Mouse (Mus musculus) testis, postnatal 14 days (tissue): Measurements from ENCODE around the gene Tmem120a.
A peak's percentile ranks its signal among the peaks of the same experiment; 100 is the strongest.

ENCODE experiments used
- DNase-seq: peaks from one replicate; pipeline ENCODE4 v3.0.0; 2021; ENCODE audit warnings: low spot score

The Tmem120a gene

DNA sequence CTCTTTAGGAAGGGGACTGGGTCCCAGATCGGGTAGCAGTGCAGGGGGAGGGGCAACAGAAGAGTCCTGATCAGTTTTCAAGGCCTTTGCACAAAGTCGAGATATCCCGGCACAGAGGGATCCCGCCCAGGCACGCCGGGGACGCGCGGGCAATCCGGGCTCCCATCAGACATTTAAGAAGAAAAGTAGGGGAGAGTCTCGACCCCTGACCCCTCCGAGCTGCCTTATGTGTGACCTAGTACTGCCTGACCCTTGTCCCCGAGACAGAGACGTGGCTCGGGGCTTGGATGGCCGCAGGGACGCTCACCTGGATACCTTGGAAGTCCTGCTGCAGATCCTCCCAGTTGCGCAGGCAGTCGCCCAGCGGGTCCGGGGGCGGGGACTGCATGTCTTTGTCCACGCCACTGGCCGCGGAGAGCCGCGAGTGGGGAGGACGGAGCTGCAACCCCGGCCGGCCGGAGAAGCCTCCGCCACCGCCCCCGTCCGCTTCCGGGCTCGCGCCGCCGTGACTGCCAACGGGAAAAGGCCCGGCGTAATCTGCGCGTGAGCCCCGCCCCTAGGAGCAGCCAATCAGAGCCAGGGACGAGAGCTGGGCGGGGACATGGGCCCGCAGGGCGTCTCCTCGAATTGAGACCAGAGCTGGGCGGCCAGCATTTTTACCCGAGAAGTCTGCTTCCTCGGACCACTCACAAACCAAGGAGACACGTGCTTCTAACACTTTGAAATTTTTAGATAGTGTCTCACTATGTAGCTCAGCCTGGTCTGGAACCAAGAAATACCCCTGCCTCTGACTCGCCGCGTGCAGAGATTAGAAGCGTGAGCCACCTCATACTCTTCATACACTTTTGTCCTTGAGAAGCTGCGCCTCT is at the start of gene Tmem120a:
Gene Tmem120a, minus strand, starts transcription at position 708 of the 869 bp plus-strand sequence.
- peak; percentile 91 for DNase-seq

DNA sequence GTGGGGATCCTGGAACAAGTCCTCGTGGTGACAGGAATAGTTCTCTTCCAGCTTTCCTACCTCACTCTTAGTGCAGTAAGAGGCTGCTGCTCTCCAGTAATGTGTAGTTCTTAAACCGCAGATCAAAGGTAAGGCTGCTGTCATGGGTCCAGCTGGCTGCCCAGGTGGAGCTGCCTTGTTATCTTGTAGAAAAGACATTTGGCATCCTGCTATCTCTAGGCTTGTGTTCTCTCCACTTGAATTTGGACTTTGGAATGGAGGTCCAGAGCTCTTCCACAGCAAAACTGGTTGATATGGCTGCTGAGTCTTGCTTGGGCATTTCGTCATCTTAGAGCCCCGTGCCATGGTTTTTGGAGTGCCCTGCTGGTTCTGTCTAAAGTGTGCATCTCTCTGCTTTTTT is 38.7 kb upstream of the Tmem120a start:
- DNase-seq = no peak

DNA sequence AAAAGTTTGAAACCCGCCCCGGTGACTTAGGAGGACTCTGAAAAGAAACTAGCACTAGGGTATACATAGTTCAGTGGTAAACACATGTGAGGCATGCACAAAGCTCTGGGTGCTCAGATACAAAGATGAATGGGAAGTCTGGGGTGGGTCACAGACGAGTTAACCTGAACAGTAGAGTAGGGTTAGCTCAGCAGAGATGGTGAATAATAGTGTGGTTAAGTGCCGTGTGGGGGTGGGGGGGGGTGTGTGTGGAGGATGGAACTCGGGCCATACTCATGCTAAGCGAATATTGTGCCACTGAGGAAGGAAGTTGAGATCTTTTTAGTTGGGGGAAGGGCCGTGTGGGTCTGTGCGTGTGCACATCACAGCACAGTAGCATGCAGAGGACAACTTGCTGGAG is 36.1 kb upstream of the Tmem120a start:
- no peak for DNase-seq

DNA sequence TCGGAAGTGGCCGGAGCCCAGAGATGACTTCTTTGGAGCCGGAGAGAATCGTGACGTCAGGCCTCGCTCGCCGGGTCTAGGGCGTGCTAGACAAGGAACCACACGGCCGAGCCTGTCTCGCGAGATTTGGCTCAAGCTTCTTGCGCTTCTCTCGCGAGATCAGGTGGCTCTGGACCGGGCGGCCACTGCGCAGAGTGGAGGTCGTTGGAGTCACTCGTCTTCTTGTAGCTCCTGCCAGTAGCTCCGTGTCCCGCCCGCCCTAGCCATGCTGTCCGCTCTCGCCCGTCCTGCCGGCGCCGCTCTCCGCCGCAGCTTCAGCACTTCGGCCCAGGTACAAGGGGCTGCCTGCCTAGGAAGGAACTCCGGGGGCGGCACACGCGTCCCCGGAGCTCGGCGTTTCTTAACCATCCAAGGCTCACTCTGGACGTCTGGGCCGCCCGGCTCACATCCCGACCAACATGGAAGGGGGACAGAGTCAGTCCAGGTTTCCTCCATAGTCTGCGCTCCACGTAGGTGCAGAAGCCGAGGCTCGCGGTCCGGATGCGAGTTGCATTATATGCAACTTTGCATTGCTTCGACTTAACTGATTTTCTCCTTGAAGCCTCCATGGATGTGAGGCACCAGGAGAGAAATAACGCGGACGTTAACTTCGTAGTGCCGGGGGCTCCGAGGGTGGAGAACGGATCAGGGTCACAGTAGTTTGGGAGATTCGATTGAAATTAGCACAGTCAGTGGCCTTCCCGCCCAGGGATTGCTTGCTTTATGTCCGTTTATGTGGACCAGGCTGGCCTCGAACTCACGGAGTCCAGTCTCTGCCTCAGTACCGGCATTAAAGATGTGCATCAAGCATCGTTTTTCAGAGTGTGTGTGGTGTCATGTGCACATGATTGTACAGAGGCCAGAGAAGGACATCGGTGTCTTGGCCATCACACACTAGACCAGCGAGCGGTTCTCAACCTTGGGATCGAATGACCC is 34.5 kb upstream of the Tmem120a start, which contains the start of gene Mdh2:
Gene Mdh2, plus strand, starts transcription at position 10 of the 975 bp plus-strand sequence.
- peak; percentile 100 for DNase-seq

DNA sequence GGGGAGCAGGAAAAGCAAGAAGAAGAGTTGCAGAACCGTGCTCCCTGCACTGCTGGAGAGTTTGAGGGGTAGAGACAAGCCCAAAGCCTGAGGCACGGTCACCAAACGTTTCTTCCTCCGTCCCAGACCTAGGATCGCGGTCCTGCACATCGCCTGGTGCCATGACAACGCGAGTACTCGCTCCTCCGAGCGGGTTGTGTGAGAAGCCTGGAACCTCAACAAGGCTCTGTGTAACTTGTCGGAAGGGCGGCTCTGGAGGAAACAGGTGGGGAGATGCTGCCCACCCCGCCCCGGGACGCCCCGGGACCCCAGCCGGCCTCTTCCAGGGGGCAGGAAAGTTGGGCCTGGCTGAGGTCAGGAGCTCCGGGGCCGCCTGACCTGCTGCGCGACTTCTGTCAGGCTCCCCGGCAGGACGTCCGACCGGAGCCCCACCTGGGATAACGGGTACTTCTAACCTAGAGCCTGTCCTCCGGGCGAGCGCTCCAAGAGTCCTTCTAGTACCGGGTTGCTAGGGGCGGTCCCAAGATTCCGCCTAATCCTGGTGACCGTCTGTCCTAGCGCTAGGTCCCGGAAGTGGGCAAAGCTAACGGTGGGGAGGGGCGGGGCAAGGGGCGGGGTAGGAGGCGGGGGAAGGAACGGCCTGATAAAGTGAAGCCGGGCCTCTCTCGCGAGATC is 33.7 kb upstream of the Tmem120a start, which contains the start of gene Styxl1:
Gene Styxl1, minus strand, starts transcription at position 590 of the 675 bp plus-strand sequence.
- DNase-seq = no peak

DNA sequence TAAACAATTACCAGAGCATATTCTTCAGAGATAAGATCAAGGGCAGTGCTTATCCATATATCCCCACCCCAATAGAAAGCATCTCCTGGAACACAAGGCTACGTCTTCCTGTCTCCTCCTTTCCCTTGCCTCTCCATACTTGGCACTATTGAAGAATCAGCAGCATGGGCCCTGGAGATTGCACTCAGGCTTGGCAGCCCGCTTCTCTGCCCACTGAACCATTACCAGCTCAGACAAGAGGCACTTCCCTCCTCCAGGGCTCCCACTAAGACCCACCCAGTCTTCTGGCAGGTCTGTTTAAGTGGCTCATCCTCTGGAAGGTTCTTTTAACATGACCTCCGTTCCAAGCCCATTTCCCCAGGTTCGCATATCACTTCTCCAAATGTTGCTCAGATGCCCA is 32.3 kb upstream of the Tmem120a start:
- no peak for DNase-seq

DNA sequence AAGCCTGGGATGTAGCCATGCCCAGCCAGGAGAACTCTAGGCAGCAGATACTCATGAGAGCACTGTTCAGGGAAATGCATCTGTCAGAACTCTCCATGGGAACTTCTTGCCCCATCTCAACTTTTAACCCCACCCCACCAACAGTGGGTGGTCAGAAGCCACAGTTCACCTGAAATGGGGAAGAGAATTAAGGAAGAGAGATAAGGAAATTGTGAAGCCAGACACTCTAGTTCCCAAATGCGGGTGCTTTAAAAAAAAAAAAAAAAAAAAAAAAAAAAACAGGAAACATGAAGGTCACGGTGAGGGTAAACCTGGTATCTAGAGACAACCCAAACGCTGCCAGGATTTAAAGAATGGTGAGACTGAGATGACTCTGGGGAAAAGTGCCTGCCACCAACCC is 28.3 kb upstream of the Tmem120a start:
- DNase-seq = no peak

DNA sequence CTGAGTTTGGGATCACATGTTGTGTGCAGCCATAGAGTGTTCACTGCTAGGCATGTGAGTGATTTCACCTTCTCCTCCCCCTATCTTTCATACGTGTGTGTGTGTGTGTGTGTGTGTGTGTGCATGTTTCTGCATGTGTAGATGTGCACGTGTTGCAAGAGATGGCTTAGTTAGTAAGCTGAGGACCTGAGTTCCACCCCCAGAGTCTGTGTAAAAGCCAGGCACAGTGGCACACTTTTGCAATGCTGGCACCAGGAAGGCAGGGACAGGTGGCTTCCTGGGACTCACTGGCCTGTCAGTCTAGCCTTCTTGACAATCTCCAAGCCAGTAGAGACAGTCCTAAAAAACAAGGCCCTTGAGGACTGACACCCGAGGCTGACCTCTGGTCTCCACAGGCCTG is 20.7 kb upstream of the Tmem120a start:
- no peak for DNase-seq

DNA sequence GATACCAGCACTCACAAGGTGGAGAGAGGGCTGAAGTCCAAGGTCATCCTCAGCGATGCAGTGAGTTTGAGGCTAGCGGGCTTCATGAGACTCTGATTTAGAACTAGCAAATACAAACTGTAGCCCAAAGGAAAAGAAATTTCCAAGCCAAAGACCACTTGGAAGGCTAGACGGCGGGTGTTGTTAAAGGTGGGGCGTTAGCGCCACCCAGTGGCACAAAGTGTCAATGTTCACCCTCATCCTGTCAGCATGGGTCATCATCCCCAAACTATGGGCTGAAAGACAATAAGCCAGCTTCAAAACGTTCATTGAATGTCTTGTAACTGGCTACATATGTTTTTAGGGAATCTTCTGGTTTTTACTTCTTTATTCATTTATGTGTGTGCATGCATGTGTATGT is 19.3 kb upstream of the Tmem120a start:
- DNase-seq = peak; percentile 42

DNA sequence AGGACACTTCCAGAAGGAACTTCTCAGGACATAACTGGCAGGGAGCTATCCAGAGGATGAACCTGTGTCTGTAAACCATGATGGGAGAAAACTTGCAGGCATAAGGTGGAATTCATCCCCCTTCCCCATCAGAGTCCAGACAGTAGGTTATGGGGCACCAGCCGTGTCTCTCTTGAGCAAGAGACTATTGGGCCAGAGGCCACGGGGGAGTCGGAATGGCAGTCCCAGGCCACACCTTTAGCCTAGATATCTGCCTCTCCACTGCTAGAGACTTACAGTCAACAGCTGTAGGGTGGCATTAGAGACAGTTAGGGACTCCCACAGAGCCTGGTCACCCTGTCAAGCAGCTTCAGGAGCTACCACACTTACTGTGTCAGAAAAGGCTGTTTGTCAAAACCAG is 17.6 kb upstream of the Tmem120a start:
- no peak for DNase-seq

DNA sequence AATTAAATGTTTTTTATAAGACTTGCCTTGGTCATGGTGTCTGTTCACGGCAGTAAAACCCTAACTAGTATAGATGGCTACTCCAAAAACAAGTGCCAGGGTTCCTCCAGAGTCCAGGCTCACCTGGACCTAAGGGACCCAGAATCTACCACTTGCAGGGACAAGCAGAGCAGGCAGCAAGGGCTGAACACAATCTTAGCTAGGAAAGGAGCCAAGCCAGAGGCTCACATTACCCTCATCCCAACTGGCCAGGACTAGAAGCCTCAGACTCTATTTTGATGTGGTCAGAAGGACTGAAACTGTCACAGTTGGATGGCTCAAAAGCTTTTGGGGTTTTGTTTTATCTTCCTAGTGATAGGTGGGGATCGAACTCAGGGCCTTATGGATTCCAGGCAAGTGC is 7.3 kb upstream of the Tmem120a start:
- no peak for DNase-seq

DNA sequence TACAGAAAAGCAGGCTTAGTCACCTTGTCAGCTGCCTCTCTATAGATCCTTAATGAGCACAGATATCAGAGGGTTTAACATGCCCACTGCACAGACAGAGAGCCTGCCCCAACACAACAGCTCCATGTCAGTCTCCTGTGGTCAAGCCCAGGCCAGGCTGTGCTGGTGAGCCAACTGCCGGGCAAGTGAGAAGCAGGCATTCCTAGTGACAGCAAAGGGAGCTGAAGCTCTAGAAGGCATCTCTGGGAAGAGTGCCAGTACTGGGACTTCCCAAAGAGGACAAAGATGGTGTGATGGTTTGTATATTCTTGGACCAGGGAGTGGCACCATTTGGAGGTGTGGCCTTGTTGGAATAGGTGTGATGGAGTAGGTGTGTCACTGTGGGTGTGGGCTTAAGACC is 6.8 kb upstream of the Tmem120a start:
- no peak for DNase-seq

DNA sequence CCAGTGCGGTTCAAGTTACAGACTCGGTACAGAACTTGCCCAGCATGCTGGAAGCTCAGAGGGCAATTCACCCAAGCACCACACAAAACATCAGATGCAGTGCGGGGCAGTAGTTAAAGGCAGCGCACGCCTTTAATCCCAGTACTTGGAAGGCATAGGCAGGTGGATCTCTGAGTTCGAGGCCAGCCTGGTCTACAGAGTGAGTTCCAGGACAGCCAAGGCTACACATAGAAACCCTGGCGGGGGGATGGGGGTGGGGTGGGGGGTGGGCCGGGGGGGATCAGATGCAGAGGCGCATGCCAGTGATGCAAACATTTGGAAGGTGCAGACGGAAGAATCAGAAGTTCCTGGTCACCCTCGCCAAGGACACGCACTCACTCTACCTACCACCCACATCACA is 494 bp upstream of the Tmem120a start:
- DNase-seq = no peak

DNA sequence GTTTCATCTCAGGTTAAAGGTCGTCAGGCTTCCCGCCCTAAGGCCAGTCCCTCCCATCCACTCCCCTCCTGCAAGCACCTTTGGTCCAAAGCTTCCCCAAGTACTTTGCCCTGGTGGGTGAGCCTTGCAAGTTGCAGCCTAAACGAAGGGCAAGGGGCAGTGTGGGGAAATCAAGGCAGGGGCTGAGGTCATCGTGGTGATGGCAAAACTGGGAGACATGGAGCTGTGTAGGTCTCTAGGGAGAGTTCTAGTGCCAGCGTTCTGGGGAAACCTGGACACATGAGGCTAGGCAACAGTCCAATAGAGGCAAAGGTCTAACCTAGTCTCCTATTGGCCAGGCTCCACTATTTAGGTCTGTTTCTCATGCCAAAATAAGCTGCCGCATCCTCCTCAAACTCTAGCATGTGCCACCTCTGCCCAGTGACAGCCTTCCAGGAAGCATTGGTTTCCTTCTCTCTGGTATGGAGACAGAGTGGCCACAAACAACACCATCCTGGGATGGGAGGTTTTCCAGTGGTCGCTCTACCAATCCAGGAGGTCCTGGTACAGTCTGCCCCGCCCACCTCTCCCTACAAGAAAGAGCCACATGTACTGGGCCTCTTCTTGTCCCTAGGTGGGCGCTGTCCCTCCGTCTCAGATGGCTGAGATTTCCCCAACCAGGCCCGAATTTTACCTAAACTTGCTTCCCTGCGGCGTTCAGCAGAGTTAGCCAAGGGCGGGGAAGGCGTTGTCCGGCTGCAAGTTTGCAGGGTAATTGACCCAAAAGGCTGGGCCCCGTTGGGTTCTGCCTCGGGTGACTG is 1.1 kb downstream of the Tmem120a start:
- no peak for DNase-seq

DNA sequence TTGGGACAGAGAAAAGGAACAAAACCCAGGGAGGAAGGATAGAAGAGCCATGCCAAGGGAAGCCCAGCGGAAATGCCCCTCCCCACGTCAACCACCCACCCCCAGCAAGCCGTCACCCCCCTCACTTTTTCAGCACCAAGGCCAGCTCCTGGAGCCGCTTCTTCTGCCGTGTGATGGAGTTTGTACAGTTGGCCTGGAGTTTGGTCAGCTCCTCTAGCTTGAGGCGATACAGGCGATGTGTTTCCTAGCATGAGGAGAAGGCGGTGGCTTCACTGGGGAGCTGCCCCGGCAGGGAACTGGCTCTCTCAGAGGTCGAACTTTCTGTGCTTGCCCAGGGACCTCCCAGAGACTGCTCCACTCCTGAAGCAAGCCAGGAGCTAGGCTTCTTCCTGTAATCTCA is 2.1 kb downstream of the Tmem120a start:
- no peak for DNase-seq

DNA sequence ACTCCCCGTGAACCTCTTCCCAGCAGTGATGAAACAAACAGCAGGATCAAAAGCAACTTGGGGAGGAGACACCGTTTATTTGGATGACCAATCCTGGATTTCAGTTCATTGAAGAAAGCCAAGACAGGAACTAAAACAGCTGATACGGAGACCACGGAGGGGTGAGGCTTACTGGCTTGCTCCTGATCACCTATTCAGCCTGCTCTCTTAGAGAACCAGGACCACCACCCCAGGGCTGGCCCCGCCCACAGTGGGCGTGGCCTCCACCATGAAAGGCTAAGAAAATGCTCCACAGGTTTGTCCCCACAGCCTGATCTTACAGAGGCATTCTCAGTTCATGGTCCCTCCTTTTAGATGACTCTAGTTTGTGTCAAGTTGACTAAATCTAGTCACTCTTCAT is 6.0 kb downstream of the Tmem120a start:
- peak; percentile 40 for DNase-seq

DNA sequence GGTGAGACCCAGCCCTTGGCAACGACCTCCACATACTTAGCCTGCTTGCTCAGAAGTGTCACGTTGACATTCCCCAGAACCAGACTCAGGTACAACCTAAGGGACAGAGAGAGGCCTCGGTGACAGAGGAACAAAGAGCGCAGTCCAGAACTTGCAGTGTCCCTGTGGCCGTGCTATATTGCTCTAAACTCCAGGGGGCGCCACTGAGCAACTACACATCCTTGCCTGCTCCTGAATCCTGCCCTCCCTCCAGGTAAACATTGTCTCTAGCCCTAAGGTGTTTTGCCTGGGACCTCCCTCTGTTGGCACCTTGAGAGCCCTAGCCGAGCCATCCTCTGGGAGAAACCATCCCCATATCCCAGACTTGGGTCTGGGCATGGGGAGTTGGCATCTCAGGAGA is 7.1 kb downstream of the Tmem120a start:
- peak; percentile 57 for DNase-seq

DNA sequence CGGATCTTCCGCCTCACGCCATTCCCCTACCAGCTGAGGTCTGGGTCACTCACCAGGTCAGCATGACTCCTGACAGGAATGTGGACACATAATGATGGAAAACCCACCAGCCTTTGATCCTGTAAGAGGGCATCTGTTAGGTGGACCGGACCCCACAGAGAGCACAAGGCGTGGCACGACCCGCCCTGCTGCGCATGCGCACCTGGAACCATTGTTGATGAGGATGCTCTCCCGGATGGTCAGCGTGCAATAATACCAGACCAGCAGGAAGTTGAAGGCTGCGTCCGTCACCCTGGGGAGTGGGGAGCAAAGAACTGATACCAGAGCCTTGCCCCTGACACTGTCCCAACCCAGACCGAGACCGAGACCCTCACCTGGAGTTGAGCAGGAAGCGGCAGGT is 7.7 kb downstream of the Tmem120a start:
- peak; percentile 64 for DNase-seq

DNA sequence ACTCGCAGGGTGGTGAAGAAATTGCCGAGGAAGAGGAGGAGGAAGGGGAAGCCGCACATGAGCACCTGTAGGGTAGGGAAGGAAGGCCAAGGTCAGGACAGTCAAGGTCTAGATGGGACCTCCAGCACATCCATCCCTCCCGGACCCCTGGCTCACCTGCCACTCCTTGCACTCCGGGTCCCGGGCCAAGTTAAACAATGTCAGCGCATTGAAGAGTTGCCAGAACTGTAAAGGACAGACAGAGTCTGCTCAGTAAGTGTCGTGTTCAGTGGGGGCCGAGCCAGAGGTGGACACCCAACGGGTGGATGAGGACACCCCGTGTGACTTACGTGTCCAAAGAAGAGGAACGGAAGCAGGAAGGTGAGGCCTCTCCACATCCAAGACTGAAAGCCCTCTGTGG is 8.5 kb downstream of the Tmem120a start:
- no peak for DNase-seq

DNA sequence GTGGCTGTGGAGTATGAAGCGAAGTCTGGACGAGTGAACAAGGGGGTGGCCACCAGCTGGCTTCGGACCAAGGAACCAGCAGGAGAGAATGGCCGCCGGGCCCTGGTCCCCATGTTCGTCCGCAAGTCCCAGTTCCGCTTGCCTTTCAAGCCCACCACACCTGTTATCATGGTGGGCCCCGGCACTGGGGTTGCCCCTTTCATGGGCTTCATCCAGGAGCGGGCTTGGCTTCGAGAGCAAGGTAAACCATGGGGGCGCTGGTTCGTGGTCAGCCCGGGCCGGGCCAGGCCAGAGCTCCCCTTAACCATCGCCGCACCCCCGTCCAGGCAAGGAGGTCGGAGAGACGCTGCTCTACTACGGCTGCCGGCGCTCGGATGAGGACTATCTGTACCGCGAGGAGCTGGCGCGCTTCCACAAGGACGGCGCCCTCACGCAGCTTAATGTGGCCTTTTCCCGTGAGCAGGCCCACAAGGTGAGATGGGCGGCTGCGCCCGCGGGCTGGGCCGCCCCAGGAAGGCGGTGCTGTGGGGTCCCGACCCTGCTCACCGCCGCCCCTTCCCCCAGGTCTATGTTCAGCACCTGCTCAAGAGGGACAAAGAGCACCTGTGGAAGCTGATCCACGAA is 10.1 kb downstream of the Tmem120a start:
- DNase-seq = no peak

DNA sequence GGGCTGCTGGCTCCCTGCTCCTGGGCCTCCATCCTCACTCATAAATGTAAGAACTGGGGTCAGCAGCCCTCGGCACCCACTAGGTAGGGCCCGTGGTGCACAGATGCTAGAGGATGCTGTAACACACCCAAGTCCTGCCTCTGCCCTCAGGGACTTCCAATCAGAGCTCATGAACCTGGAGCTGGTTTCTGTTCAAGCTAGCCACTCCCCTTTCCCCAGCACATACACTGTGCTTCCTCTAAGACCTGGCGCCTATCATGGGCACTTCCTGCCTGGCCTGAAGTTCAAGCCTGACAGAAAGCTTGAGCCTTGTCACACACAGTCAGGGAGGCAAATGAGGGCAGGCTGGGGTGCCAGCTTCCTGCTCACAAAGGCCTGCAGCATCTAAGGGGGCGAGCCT is 11.2 kb downstream of the Tmem120a start:
- no peak for DNase-seq
